Mouse (Mus musculus): ENCODE results near the gene Ddx11.
A peak's percentile ranks its signal among the peaks of the same experiment; 100 is the strongest.

The Ddx11 gene

GRCm38 (mm10) chr17:66123066-66123815, at the start of gene Ddx11:
TSS of gene Ddx11 (plus strand) at chr17:66123520.
- peak; percentile 95 for DNase-seq (ENCODE audit: low spot score)

DNA sequence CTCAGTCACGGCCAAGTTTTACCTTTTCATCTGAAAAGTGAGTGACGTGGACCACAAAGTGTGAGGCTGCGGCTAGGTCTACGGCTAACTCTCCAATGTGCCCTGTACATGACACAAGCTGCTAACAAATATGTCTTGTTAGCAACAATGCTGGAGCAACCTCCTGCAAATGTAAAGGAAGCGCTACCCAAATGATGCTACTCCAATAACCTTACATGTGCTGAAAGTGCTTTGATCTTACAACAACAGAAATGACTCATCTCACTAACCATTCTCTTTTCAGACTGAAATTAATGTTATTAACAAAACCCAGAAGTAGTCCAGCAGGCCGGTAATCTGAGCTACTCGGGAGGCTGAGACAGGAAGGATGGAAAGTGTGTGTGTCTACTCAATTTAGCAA, 49.3 kb upstream of the Ddx11 start:
- DNase-seq (ENCODE audit: low spot score) = no peak

- DNase-seq (ENCODE audit: low spot score) = no peak
Observed at GRCm38 (mm10) chr17:66075827-66076173, 47.5 kb upstream of the Ddx11 start.

DNA sequence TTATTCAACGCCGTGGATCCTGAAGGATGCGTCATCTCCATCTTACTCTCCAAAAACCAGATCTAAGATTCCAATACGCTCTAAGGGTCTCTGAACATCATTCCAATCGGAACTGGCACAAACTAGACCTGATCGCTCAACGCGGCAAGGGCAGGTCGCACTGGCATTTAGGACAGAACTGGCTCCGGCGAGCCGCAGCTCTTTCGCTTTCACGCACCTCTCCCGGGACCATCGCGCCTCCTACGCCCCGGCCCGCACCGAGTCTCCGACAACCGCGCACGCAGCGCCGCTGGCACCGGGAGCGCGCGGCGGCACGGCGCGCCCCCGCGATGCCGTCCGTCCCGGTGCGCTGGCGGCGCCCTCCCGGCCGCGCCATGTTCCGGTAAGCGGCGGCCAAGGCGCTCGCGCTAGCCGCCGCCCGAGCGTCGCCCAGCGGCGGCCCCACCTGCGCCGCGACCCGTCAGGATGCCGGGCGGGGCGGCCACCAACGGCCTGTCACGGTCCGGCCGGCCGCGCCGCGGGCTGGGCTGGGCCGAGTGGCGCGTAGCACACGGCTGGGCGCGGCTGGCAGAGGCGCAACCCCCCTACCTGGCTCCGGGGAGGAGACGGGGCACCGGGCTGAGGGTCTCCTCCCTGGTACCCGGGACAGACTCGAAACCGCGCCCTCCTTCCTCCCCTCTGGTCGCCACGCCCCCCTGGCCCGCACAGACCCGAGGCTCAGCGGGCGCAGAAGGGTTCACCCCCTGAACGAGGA, 47.0 kb upstream of the Ddx11 start:
- no peak for DNase-seq (ENCODE audit: low spot score)

- DNase-seq (ENCODE audit: low spot score) = peak; percentile 95
Observed at GRCm38 (mm10) chr17:66076934-66077333, 46.4 kb upstream of the Ddx11 start, which contains the start of gene Ankrd12. TSS of gene Ankrd12 (minus strand) at chr17:66077089.

GRCm38 (mm10) chr17:66077437-66077850, 45.9 kb upstream of the Ddx11 start:
- DNase-seq (ENCODE audit: low spot score) = no peak

DNA sequence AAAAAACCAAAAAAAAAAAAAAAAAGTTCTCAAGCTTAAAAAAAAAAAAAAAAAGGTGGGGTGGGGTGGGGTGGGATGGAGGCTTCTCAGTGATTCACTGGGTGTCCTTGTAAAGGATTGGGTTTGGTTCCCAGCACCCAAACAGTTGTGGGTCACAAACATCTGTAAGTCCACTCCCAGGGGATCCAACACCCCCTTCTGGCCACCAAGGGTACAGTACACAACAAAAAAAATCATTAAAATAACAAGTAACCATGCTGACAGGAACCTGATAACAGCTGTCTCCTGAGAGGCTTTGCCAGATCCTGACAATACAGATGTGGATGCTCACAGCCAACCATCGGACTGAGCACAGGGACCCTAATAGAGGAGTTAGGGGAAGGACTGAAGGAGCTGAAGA, 38.8 kb upstream of the Ddx11 start:
- DNase-seq (ENCODE audit: low spot score) = no peak

DNA sequence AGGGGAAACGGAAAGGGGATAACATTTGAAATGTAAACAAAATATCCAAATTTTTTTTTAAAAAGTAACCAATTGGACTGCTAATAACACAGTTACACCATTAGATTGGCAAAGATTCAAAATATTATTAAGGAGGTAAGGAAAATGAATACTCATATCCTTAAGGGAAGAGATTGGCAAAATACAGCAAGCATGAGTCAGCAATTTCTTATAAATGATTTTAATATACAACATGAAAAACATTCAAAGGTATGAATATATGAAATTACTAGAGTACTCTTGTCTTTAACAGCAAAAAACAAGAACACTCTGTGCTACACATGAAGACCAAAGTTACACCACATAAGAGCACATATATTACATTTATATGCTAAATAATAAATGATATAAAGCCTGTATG, 38.3 kb upstream of the Ddx11 start:
- no peak for DNase-seq (ENCODE audit: low spot score)

DNA sequence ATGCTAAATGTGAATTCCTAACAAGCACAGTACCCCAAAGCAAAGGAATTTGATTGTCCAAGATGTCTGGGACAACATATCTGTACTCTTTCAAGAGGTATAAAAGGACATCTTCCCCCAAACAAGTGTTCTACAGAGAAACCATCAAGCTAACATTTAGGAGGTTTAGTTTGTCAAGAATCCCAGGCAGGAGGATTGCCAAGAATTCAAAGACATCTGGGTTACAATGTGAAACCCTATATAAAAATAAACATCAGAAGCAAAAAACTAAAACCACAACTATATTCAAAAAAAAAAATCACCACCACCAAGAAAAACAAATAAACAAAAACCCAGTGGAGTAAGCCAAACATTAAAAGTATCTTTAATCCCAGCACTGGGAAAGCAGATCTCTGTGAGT, 33.1 kb upstream of the Ddx11 start:
- DNase-seq (ENCODE audit: low spot score) = no peak

DNA sequence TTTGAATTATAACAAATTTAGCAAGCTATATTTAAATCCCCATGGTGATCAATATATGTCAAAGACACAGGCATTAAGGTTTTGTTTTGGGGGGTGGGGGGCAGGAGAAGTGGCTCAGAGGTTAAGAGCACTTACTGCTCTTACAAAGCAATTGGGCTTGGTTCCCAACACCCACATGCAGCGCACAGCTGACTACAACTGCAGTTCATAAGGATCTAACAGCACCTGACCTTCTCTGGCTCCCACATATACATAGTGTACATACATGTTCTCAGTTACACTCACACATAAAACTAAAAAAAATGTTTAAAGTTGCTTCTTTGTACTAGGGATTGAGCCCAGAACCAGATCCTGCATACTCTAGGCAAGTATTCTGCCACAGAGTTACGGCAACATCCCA, 31.9 kb upstream of the Ddx11 start:
- DNase-seq (ENCODE audit: low spot score) = no peak

DNA sequence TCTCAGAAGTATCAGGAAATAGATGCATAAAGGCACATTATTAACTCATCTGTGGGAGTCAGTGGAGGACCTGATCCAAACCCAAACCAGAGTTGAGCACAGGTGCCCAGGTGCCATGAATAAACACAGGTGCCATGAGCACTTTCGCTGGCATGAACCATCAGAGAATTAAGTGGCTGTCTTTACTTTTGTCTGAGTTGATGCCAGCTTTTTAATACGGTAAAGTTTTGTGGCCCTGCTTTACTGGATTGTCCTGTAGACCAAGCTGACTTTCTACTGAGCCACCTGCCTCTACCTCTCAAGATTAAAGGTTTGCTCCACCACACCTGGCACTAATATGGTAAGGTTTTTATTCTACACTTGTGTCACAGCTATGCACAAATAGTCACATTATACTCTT, 31.3 kb upstream of the Ddx11 start:
- no peak for DNase-seq (ENCODE audit: low spot score)

GRCm38 (mm10) chr17:66092664-66093063, 30.7 kb upstream of the Ddx11 start:
- no peak for DNase-seq (ENCODE audit: low spot score)

GRCm38 (mm10) chr17:66100566-66101379, 22.5 kb upstream of the Ddx11 start:
- no peak for DNase-seq (ENCODE audit: low spot score)

DNA sequence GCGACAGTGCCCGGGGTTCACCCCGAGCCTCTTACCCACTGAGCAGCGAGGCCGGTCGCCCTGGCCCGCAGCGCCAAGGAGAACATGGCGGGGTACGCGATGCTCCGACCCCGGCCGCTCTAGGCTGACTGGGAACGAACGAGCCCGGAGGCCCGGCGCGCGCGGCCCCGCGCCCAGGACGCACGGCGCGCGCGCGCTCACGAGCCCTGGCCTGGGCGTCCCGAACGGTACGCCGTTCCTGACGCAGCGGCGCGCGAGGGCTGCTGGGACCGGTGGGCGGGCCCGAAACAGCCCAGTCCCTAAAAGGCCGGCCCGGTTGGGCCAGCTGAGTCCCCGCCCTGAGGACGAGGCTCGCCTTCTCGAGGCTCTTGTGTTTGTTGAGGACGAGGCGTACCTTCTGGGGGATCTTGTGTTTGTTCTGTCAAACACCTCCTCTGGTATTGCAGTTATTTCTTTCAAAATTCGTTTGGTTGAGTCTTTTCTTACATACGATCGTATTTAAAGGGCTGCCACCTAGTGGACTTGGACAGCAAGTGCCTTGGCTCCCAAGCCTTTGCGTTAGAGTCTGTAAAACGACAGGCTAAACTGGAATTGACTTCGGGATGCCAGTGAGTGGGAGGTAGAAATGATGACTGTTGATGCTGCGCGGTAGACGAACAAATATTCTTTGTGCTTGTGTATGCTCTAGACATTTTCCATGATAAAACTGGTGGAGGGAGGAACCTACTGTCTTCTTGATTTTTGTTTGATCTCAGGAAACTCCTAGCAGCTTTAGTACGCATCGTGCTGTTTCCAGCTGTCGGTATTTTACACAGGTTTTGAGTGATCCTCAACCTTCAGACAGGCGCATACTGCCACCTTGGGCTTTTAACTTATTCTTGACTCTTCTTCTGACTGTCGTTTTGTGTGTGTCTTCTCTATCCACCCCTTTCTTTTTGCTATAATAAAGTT, 21.7 kb upstream of the Ddx11 start, which contains the start of gene Ndufv2:
Gene Ndufv2, minus strand, starts transcription at position 180 of the 951 bp plus-strand sequence.
- peak; percentile 93 for DNase-seq (ENCODE audit: low spot score)

- DNase-seq (ENCODE audit: low spot score) = no peak
Observed at GRCm38 (mm10) chr17:66104076-66104475, 19.2 kb upstream of the Ddx11 start.

- DNase-seq (ENCODE audit: low spot score) = peak; percentile 43
Observed at GRCm38 (mm10) chr17:66106601-66107267, 16.6 kb upstream of the Ddx11 start.

- DNase-seq (ENCODE audit: low spot score) = no peak
Observed at GRCm38 (mm10) chr17:66107466-66107865, 15.9 kb upstream of the Ddx11 start.

DNA sequence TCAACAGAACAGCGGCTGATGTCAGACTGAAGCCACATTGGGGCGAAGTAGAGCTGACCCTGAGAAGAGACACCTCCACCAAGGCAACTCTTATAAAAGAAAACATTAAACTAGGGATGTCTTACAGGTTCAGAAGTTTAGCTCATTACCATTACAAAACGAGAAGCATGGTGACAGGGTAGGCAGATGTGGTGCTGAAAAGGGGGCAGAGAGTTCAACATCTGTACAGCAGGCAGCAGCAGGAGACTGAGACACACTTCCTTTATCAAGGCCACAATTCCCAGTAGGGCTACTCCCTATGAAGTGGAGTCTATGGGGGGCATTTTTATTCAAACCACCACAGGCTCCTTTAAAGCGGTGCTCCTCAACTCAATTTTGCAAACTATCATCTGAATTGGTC, 15.1 kb upstream of the Ddx11 start:
- no peak for DNase-seq (ENCODE audit: low spot score)

DNA sequence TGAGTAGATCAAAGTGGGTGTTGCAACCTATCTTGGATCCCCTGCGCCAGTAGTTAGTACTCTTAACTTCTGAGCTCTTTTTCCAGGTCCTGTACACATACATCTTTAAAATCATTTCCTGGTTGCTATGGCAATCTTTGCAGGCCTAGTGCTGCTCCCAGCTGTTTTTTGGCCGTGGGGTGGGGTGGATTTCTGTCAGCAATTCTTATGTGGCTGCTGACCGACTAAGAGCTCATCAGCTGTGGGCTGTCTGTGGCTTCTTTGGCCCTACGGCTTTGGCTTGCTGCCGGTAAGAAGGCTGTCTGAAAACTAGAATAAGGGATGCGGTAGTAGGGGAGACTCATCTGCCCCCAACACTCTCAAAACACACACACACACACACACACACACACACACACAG, 12.6 kb upstream of the Ddx11 start:
- DNase-seq (ENCODE audit: low spot score) = no peak

DNA sequence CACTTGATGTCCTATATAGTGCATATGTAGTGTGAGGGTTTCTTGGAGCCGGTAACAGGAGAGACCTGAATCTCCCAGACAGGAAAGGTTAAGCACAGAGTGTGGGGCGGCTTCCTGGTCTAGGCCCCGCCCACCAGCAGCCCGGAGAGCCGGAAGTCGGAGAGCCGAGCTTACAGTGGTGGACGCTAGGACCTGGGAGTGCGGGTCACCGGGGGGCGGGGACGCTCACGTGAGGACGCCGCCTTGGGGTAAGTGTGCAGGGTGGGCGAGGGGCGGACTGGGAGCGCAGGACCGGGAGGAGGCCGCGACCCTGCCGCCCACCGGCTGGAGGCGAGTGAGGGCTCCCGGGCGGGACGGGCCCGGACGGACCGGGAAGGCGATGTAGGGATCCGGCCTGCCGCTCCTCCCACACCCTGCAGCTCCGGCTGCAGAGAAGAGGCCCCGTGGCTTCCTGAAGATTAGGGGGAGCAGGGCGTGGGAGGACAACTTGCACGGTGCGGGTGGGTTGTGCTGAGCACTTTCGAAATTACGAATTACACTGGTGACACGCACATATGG, 11.8 kb upstream of the Ddx11 start, which contains the start of gene Washc1:
Gene Washc1, plus strand, starts transcription at position 144 of the 558 bp plus-strand sequence.
- DNase-seq (ENCODE audit: low spot score) = peak; percentile 86
